Mouse (Mus musculus): ENCODE data around the gene Coro1b. TPM values are rescaled to one million over a fixed set of nuclear protein-coding genes. Genes with fewer than 3 reads are reported as not detected.
A peak's percentile ranks its signal among the peaks of the same experiment; 100 is the strongest.

Gene Coro1b
- polyA plus RNA-seq, 1 experiment from 2014 or later = 64.4 TPM

DNA sequence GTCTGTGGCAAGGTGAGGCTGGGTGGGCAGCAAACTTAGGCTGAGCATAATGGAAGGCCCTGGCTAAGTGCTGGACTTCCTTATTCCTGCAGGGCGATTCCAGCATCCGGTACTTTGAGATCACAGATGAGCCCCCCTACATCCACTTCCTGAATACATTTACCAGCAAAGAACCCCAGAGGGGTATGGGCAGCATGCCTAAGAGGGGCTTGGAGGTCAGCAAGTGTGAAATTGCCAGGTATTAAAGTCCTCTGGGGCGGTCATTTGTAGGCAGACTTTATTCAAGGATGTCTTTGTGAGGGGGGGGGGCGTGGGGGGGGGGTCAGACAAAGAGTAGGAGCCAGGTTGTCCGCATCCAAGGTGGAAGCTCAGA lies 3.1 kb downstream of the Coro1b start:
- WGBS (ENCODE audit: insufficient replicate concordance) = 71% methylated on average over 4 of the region's 5 CpGs
- no peak overlapping the region for H3K4me3 ChIP-seq (ENCODE audit: low read depth, low read length)
- H3K9ac ChIP-seq (replicated peaks) = no peak overlapping the region
- H3K9me3 ChIP-seq (ENCODE audit: low read length) = no peaks in the 10 kb centered on the region
- peaks cover 42% of the 10 kb centered on the region for H3K4me1 ChIP-seq (ENCODE audit: insufficient read depth)
- TF ChIP-seq EP300 (IDR thresholded peaks at IDR 0.05; ENCODE audit: low read depth) = no peak
- no peak for TF ChIP-seq CTCF (IDR thresholded peaks at IDR 0.05; ENCODE audit: low read depth)
- H3K4me2 ChIP-seq (ENCODE audit: low read depth, low read length) = no peak overlapping the region
- no peak for DNase-seq
- no peaks in the 10 kb centered on the region for H3K27me3 ChIP-seq (ENCODE audit: insufficient read depth, low read length)
- H3K27ac ChIP-seq (ENCODE audit: low read depth) = no peak overlapping the region
- no peak for ATAC-seq
- peaks cover 36% of the 10 kb centered on the region for H3K36me3 ChIP-seq (replicated peaks; ENCODE audit: insufficient read depth, low read length)

DNA sequence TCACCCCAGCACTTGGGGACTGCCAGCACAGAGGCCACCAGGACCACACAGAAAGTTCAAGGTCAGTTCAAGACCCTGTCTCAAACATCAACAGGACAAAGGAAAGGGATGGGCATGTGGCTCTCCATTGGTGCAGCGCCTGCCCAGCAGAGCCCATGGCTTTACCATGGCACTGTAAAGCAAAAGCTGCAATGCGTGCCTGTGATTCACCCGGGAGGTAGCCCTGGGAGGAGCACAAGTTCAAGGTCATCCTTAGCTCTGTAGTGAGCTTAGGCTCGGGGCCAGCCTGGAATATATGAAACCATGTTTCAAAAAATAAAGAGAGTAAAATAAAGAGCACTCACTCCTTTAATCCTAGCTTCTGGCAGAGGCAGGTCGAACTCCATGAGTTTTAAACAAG lies 3.5 kb downstream of the Coro1b start:
- peaks cover 40% of the 10 kb centered on the region for H3K36me3 ChIP-seq (replicated peaks; ENCODE audit: insufficient read depth, low read length)
- H3K4me2 ChIP-seq (ENCODE audit: low read depth, low read length) = no peak overlapping the region
- H3K4me1 ChIP-seq (ENCODE audit: insufficient read depth) = peaks cover 38% of the 10 kb centered on the region
- WGBS (ENCODE audit: insufficient replicate concordance) = 78% methylated on average over 5 of the region's 5 CpGs
- no peak for DNase-seq
- no peaks in the 10 kb centered on the region for H3K9me3 ChIP-seq (ENCODE audit: low read length)
- H3K27ac ChIP-seq (ENCODE audit: low read depth) = no peak overlapping the region
- H3K27me3 ChIP-seq (ENCODE audit: insufficient read depth, low read length) = no peaks in the 10 kb centered on the region
- H3K9ac ChIP-seq (replicated peaks) = no peak overlapping the region
- no peak for ATAC-seq
- no peak overlapping the region for H3K4me3 ChIP-seq (ENCODE audit: low read depth, low read length)
- TF ChIP-seq CTCF (IDR thresholded peaks at IDR 0.05; ENCODE audit: low read depth) (no peak), EP300 (IDR thresholded peaks at IDR 0.05; ENCODE audit: low read depth) (no peak)

- H3K9ac ChIP-seq (replicated peaks) = no peak overlapping the region
- no peak overlapping the region for H3K4me2 ChIP-seq (ENCODE audit: low read depth, low read length)
- 79% methylated on average over 8 of the region's 8 CpGs for WGBS (ENCODE audit: insufficient replicate concordance)
- H3K36me3 ChIP-seq (replicated peaks; ENCODE audit: insufficient read depth, low read length) = peaks cover 47% of the 10 kb centered on the region
- ATAC-seq (no peak), DNase-seq (no peak)
- H3K9me3 ChIP-seq (ENCODE audit: low read length) = no peaks in the 10 kb centered on the region
- no peak for TF ChIP-seq CTCF (IDR thresholded peaks at IDR 0.05; ENCODE audit: low read depth)
- TF ChIP-seq EP300 (IDR thresholded peaks at IDR 0.05; ENCODE audit: low read depth) = no peak
- H3K4me3 ChIP-seq (ENCODE audit: low read depth, low read length) = no peak overlapping the region
- H3K4me1 ChIP-seq (ENCODE audit: insufficient read depth) = peaks cover 33% of the 10 kb centered on the region
- H3K27me3 ChIP-seq (ENCODE audit: insufficient read depth, low read length) = no peaks in the 10 kb centered on the region
- no peak overlapping the region for H3K27ac ChIP-seq (ENCODE audit: low read depth)
These were observed 4.2 kb downstream of the Coro1b start for GRCm38 (mm10) chr19:4152445-4153231.

DNA sequence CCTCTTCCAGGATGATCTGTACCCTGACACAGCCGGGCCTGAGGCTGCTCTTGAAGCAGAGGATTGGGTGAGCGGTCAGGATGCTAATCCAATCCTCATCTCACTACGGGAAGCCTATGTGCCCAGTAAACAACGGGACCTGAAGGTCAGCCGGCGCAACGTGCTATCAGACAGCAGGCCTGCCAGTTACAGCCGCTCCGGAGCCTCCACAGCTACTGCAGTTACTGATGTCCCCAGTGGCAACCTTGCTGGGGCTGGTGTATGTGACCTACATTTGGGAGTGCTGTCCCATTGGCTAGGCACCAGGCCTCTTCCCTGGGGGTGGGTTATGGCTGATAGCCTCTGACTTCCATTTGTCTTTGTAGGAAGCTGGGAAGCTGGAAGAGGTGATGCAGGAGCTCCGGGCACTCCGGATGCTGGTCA lies 4.8 kb downstream of the Coro1b start, which contains the start of gene Ptprcap:
Gene Ptprcap (plus strand): TSS at position 373 of the 423 bp plus-strand sequence.
- Histone ChIP-seq H3K4me2 (ENCODE audit: low read depth, low read length) (peak within 1 kb of the TSS; percentile 45), H3K9ac (replicated peaks) (peak within 1 kb of the TSS; percentile 55), H3K27ac (ENCODE audit: low read depth) (peak within 1 kb of the TSS; percentile 67), H3K9me3 (ENCODE audit: low read length) (no peaks in the 10 kb centered on the region), H3K4me1 (ENCODE audit: insufficient read depth) (peaks cover 27% of the 10 kb centered on the region), H3K27me3 (ENCODE audit: insufficient read depth, low read length) (no peaks in the 10 kb centered on the region), H3K4me3 (ENCODE audit: low read depth, low read length) (peak within 1 kb of the TSS; percentile 41), H3K36me3 (replicated peaks; ENCODE audit: insufficient read depth, low read length) (peaks cover 49% of the 10 kb centered on the region)
- no peak for ATAC-seq
- no peak for DNase-seq
- no peak for TF ChIP-seq CTCF (IDR thresholded peaks at IDR 0.05; ENCODE audit: low read depth)
- no peak for TF ChIP-seq EP300 (IDR thresholded peaks at IDR 0.05; ENCODE audit: low read depth)
- WGBS (ENCODE audit: insufficient replicate concordance) = 74% methylated on average over 11 of the region's 11 CpGs

DNA sequence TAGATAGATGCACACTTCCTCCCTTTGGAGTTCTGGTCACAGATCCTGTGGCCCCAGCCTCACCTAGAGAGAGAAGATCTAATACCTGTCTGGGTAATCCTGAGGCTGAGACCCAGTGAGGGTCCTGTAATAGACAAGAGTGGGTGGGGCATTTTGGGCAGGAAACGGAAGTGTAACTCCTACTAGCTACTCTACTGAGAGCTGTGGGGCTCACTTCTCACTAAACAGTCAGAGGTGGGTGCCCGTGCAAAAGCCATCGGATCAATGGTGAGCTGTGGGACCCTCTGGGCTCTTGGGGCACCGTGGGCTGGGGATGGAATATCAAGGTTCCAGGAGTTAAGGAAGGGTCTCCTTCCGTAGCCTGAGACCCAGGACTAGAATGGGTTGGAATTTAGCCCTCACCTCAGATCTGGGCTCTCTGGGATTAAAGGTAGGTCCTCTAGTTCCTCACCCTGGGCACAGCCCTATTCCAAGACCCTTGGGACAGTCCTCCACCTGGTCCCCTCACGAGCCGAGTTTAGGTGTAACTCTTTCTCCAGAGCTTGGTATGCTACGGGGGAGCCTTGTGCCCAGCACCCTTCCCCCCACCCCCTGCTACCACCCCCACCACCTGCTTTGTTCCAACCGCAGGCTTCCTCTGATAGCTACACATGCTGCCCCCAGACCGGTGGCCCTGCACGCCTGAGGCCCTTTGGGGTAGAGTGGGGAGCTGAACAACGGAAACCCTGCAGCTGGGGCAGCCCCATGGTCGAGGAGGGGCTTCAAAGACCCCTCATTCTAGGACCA lies 6.2 kb downstream of the Coro1b start:
- peaks cover 61% of the 10 kb centered on the region for H3K36me3 ChIP-seq (replicated peaks; ENCODE audit: insufficient read depth, low read length)
- H3K4me1 ChIP-seq (ENCODE audit: insufficient read depth) = peaks cover 18% of the 10 kb centered on the region
- ATAC-seq = peak; percentile 64
- peak overlapping the region; percentile 67 for H3K27ac ChIP-seq (ENCODE audit: low read depth)
- H3K9me3 ChIP-seq (ENCODE audit: low read length) = no peaks in the 10 kb centered on the region
- H3K4me3 ChIP-seq (ENCODE audit: low read depth, low read length) = peak overlapping the region; percentile 41
- 33% methylated on average over 13 of the region's 13 CpGs for WGBS (ENCODE audit: insufficient replicate concordance)
- H3K4me2 ChIP-seq (ENCODE audit: low read depth, low read length) = peak overlapping the region; percentile 45
- DNase-seq = peak; percentile 53
- H3K9ac ChIP-seq (replicated peaks) = peak overlapping the region; percentile 55
- no peaks in the 10 kb centered on the region for H3K27me3 ChIP-seq (ENCODE audit: insufficient read depth, low read length)
- TF ChIP-seq CTCF (IDR thresholded peaks at IDR 0.05; ENCODE audit: low read depth) (no peak), EP300 (IDR thresholded peaks at IDR 0.05; ENCODE audit: low read depth) (no peak)

All from liver, postnatal 0 days (tissue).